19 mouse cellular contexts compared by ENCODE assay signal in genomic region chr2:128134474-128134873, GRCm38 (mm10). TPM values are rescaled to one million over a fixed set of nuclear protein-coding genes. Genes with fewer than 3 reads are reported as not detected.
DNase-seq lines count a peak whose midpoint lies in the region; ATAC-seq and TF ChIP-seq lines count a peak whose summit lies in the region.
"Had no signal": no experiment of that assay in that cellular context is flagged by ENCODE, and none has a peak within 500 bp of the region (broad histone marks: within the 10 kb centered on the region; RNA-seq: fewer than 3 reads in every experiment).

No protein-coding gene starts in this region.

- no peaks in the 10 kb centered on the region for H3K9me3 ChIP-seq in heart, embryonic 13.5 days
- no peaks in the 10 kb centered on the region for H3K9me3 ChIP-seq in stomach, embryonic 16.5 days (replicated peaks; ENCODE audit: control insufficient read depth, low read length)
- no peaks in the 10 kb centered on the region for H3K9me3 ChIP-seq in stomach, postnatal 0 days (ENCODE audit: control insufficient read depth, low read length)
- H3K9me3 ChIP-seq: embryonic facial prominence, embryonic 10.5 days; forebrain, embryonic 15.5 days; heart, embryonic 10.5 days; heart, embryonic 15.5 days; hindbrain, embryonic 15.5 days had no signal

- ATAC-seq in heart, embryonic 13.5 days (ENCODE audit: extremely low read depth, insufficient number of reproducible peaks, low FRiP score, low TSS enrichment): no peak
- ATAC-seq in stomach, embryonic 16.5 days (ENCODE audit: insufficient read depth, low FRiP score): no peak
- ATAC-seq in stomach, postnatal 0 days (ENCODE audit: low FRiP score, low TSS enrichment): no peak
- peak; percentile 29 for ATAC-seq in Patski
- ATAC-seq: forebrain, embryonic 15.5 days; intestine, embryonic 16.5 days had no signal

- CTCF ChIA-PET in Patski (lab: Charles Lee): no interaction called here

- no peak for TF ChIP-seq CTCF in stomach, postnatal 0 days (IDR thresholded peaks at IDR 0.05; ENCODE audit: low read depth)
- no peak for TF ChIP-seq CTCF in Patski (IDR thresholded peaks at IDR 0.05)

- H3K9ac ChIP-seq in heart, embryonic 13.5 days: 0 out of 2 replicates have a peak overlapping the region, but pooled peaks have one; percentile 11
- H3K9ac ChIP-seq in stomach, embryonic 16.5 days (ENCODE audit: low read length): 0 out of 2 replicates have a peak overlapping the region, but pooled peaks have one; percentile 22
- H3K9ac ChIP-seq in stomach, postnatal 0 days (ENCODE audit: low read length): no peak overlapping the region
- H3K9ac ChIP-seq: forebrain, embryonic 15.5 days; heart, embryonic 15.5 days; hindbrain, embryonic 15.5 days had no signal

- intact Hi-C loops in heart, postnatal 36 days (cut with DNase I): no loop called here

- no peaks in the 10 kb centered on the region for H3K27me3 ChIP-seq in heart, embryonic 13.5 days (replicated peaks)
- no peaks in the 10 kb centered on the region for H3K27me3 ChIP-seq in stomach, embryonic 16.5 days (ENCODE audit: control insufficient read depth, insufficient read depth, low read length)
- H3K27me3 ChIP-seq in stomach, postnatal 0 days (ENCODE audit: control insufficient read depth, insufficient read depth, low read length): no peaks in the 10 kb centered on the region
- no peaks in the 10 kb centered on the region for H3K27me3 ChIP-seq in Patski
- H3K27me3 ChIP-seq: forebrain, embryonic 15.5 days; heart, embryonic 15.5 days; hindbrain, embryonic 15.5 days had no signal

- peaks cover 49% of the 10 kb centered on the region for H3K4me1 ChIP-seq in heart, embryonic 13.5 days
- no peaks in the 10 kb centered on the region; the same call in 1 of the 2 replicates for H3K4me1 ChIP-seq in stomach, embryonic 16.5 days (ENCODE audit: control insufficient read depth, insufficient read depth, low read length)
- no peaks in the 10 kb centered on the region for H3K4me1 ChIP-seq in stomach, postnatal 0 days (replicated peaks; ENCODE audit: control insufficient read depth, insufficient read depth)

- no peak overlapping the region for H3K4me2 ChIP-seq in heart, embryonic 13.5 days
- no peak overlapping the region for H3K4me2 ChIP-seq in stomach, embryonic 16.5 days (ENCODE audit: low read depth, low read length)
- no peak overlapping the region for H3K4me2 ChIP-seq in stomach, postnatal 0 days (replicated peaks; ENCODE audit: low read depth)
- H3K4me2 ChIP-seq: forebrain, embryonic 15.5 days; heart, embryonic 15.5 days; hindbrain, embryonic 15.5 days had no signal

- no peak overlapping the region for H3K4me3 ChIP-seq in heart, embryonic 13.5 days
- H3K4me3 ChIP-seq in stomach, embryonic 16.5 days (replicated peaks; ENCODE audit: low read length): no peak overlapping the region
- no peak overlapping the region for H3K4me3 ChIP-seq in stomach, postnatal 0 days (ENCODE audit: low read depth, low read length)
- H3K4me3 ChIP-seq: embryonic facial prominence, embryonic 10.5 days; erythroblast, embryonic 14.5 days; forebrain, embryonic 15.5 days; heart, embryonic 10.5 days; heart, embryonic 15.5 days; hindbrain, embryonic 15.5 days had no signal

- DNase-seq in heart, postnatal 36 days: no peak
- DNase-seq in stomach, postnatal 0 days (ENCODE audit: low spot score): no peak
- DNase-seq in Patski (ENCODE audit: low read depth, low spot score): no peak
- DNase-seq in lung, postnatal 36 days: no peak
- no peak for DNase-seq in layer of hippocampus, adult 18-20 months (ENCODE audit: low spot score in 2 of 2)
- DNase-seq in right cerebral cortex, postnatal 14 days: no peak
- DNase-seq: adrenal gland, postnatal 25 days; cerebellum, adult 2 months; gastrocnemius, postnatal 36 days; heart, adult 11 months had no signal

- H3K36me3 ChIP-seq in heart, embryonic 13.5 days: peaks cover 74% of the 10 kb centered on the region
- 0 out of 2 replicates have a peak, but pooled peaks cover 7% of the 10 kb centered on the region for H3K36me3 ChIP-seq in stomach, embryonic 16.5 days (ENCODE audit: control insufficient read depth, insufficient read depth, low read length)
- H3K36me3 ChIP-seq in stomach, postnatal 0 days (ENCODE audit: control insufficient read depth, insufficient read depth, low read length): peaks cover 4% of the 10 kb centered on the region
- H3K36me3 ChIP-seq: forebrain, embryonic 15.5 days had no signal

- 64% methylated on average over 5 of the region's 5 CpGs for WGBS in heart, embryonic 13.5 days
- 60% methylated on average over 5 of the region's 5 CpGs for WGBS in stomach, embryonic 16.5 days
- 56% methylated on average over 5 of the region's 5 CpGs for WGBS in stomach, postnatal 0 days

- POLR2A ChIA-PET in Patski (lab: Charles Lee): no interaction called here

- no peak overlapping the region for H3K27ac ChIP-seq in heart, embryonic 13.5 days (replicated peaks)
- H3K27ac ChIP-seq in stomach, embryonic 16.5 days (ENCODE audit: low read length): no peak overlapping the region
- H3K27ac ChIP-seq in stomach, postnatal 0 days (replicated peaks): no peak overlapping the region
- H3K27ac ChIP-seq: embryonic facial prominence, embryonic 10.5 days; forebrain, embryonic 15.5 days; heart, embryonic 10.5 days; heart, embryonic 15.5 days; hindbrain, embryonic 15.5 days had no signal

- in situ Hi-C loops in Patski (cut with MboI; ENCODE audit: low pct_unique_long_range_greater_than_20kb): loop anchor here (5.0 kb wide), 1 partner anchor 73 kb away; no protein-coding TSS in a partner anchor

- no peak for TF ChIP-seq EP300 in stomach, postnatal 0 days (optimal IDR thresholded peaks at IDR 0.05)

RNA-seq across cellular contexts. Expression of gene Bcl2l11, which starts 8.6 kb away (rescaled TPM):
- polyA plus RNA-seq in heart, embryonic 13.5 days (2015; fragmentation: Nextera tagmentation; extraction: Ambion mirVana): 13.5 and 15.4 TPM in 2 replicates
- 10 to 100 TPM; 17.7 to 21.9 TPM for total RNA-seq in heart, postnatal 36 days (2021)
- 14.1 and 14.3 TPM in 2 replicates for polyA plus RNA-seq in stomach, embryonic 16.5 days (2015; fragmentation: Nextera tagmentation; extraction: Ambion mirVana)
- 6.2 and 8.0 TPM in 2 replicates for polyA plus RNA-seq in stomach, postnatal 0 days (2015; fragmentation: Nextera tagmentation; extraction: Ambion mirVana)
- polyA plus RNA-seq in Patski (2021): 16.3 TPM
- total RNA-seq in layer of hippocampus, adult 18-20 months (2021): 1 to 10 TPM; 6.1 to 7.0 TPM
